ENCODE assay signal across 16 mouse cellular contexts in the genomic region with DNA sequence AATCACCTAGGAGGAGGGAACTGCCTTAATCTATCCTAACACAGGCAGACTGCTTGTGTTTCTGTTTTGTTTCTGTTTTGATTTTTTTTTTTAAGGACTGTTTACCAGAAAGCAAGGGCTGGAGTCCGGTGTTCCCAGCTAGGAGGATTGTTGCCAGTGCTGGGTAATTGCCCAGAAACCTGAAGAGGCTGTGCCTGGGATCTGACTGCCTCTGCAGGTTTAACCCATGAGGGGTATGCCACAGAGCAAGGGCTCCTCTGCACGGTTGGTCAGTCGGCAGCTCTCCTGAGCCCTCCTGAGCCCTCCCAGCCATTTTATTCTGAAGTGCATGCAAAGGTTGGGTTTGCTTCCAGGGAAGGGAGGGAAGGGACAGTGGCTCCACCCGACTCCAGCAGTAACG. TPM values are rescaled to one million over a fixed set of nuclear protein-coding genes. Genes with fewer than 3 reads are reported as not detected.
A peak's percentile ranks its signal among the peaks of the same experiment; 100 is the strongest.
DNase-seq lines count a peak whose midpoint lies in the region; ATAC-seq and TF ChIP-seq lines count a peak whose summit lies in the region.
"Had no signal": no experiment of that assay in that cellular context is flagged by ENCODE, and none has a peak within 500 bp of the region (broad histone marks: within the 10 kb centered on the region; RNA-seq: fewer than 3 reads in every experiment).

No protein-coding gene starts in this region.

- peak overlapping the region; percentile 63 for H3K27ac ChIP-seq in kidney, embryonic 15.5 days
- no peak overlapping the region for H3K27ac ChIP-seq in kidney, adult 2 months (ENCODE audit: insufficient read depth, low read depth, low read length)
- H3K27ac ChIP-seq in embryonic facial prominence, embryonic 12.5 days: 0 out of 2 replicates have a peak overlapping the region, but pooled peaks have one; percentile 41
- H3K27ac ChIP-seq: heart, embryonic 13.5 days; liver, embryonic 15.5 days; neural tube, embryonic 12.5 days had no signal

- peaks cover 23% of the 10 kb centered on the region for H3K36me3 ChIP-seq in kidney, embryonic 15.5 days
- H3K36me3 ChIP-seq in kidney, adult 2 months (ENCODE audit: control insufficient read depth, insufficient read depth, low read length): no peaks in the 10 kb centered on the region
- peaks cover 11% of the 10 kb centered on the region for H3K36me3 ChIP-seq in embryonic facial prominence, embryonic 12.5 days

- peaks cover 63% of the 10 kb centered on the region for H3K4me1 ChIP-seq in kidney, embryonic 15.5 days
- no peaks in the 10 kb centered on the region; the same call in 1 of the 2 replicates for H3K4me1 ChIP-seq in kidney, adult 2 months (ENCODE audit: control insufficient read depth, insufficient read depth, low read length)
- peaks cover 23% of the 10 kb centered on the region for H3K4me1 ChIP-seq in embryonic facial prominence, embryonic 12.5 days

- H3K9me3 ChIP-seq in kidney, embryonic 15.5 days (replicated peaks): no peaks in the 10 kb centered on the region
- H3K9me3 ChIP-seq in embryonic facial prominence, embryonic 12.5 days: no peaks in the 10 kb centered on the region
- H3K9me3 ChIP-seq: heart, embryonic 13.5 days; liver, embryonic 15.5 days; neural tube, embryonic 12.5 days had no signal

- H3K4me2 ChIP-seq in kidney, embryonic 15.5 days: 0 out of 2 replicates have a peak overlapping the region, but pooled peaks have one; percentile 2
- no peak overlapping the region for H3K4me2 ChIP-seq in embryonic facial prominence, embryonic 12.5 days (replicated peaks)
- H3K4me2 ChIP-seq: heart, embryonic 13.5 days; liver, embryonic 15.5 days; neural tube, embryonic 12.5 days had no signal

- DNase-seq in adrenal gland, postnatal 14 days: peak; percentile 26
- no peak for DNase-seq in adrenal gland, adult (ENCODE audit: inconsistent age in 2 of 2, low spot score in 1 of 2)
- DNase-seq in kidney, adult 2 months: no peak
- DNase-seq in cerebellum, adult 11 months: peak; percentile 50
- DNase-seq in frontal cortex, postnatal 25 days (ENCODE audit: low spot score in 2 of 2): no peak
- no peak for DNase-seq in heart, adult 9 months (ENCODE audit: low spot score in 2 of 2)
- DNase-seq: right cerebral cortex, postnatal 14 days had no signal

- TF ChIP-seq POLR2A in kidney, adult 2 months (IDR thresholded peaks at IDR 0.05; ENCODE audit: low read depth, low read length): no peak

- TF ChIP-seq CTCF in kidney, adult 2 months (conservative IDR thresholded peaks at IDR 0.05; ENCODE audit: insufficient read depth, insufficient read length, low read depth, low read length): no peak

- H3K4me3 ChIP-seq in kidney, embryonic 15.5 days (replicated peaks): no peak overlapping the region
- H3K4me3 ChIP-seq in kidney, adult 2 months (ENCODE audit: insufficient read depth, low read depth, low read length): no peak overlapping the region
- no peak overlapping the region for H3K4me3 ChIP-seq in embryonic facial prominence, embryonic 12.5 days
- H3K4me3 ChIP-seq: heart, embryonic 13.5 days; liver, embryonic 15.5 days; neural tube, embryonic 12.5 days had no signal

- peak; percentile 35; the same call in 1 of the 2 replicates for ATAC-seq in kidney, embryonic 15.5 days (replicated peaks; ENCODE audit: low FRiP score)
- ATAC-seq in embryonic facial prominence, embryonic 12.5 days (ENCODE audit: insufficient number of reproducible peaks, insufficient read depth, low FRiP score, low TSS enrichment): no peak
- ATAC-seq: inflammation-experienced regulatory T-cells, adult 6 months had no signal

- WGBS in kidney, embryonic 15.5 days: 40% methylated on average over 5 of the region's 5 CpGs
- WGBS in kidney, adult 2 months: 38% methylated on average over 5 of the region's 5 CpGs
- WGBS in embryonic facial prominence, embryonic 12.5 days: 30% methylated on average over 5 of the region's 5 CpGs

- H3K9ac ChIP-seq in kidney, embryonic 15.5 days: no peak overlapping the region
- no peak overlapping the region for H3K9ac ChIP-seq in embryonic facial prominence, embryonic 12.5 days
- H3K9ac ChIP-seq: heart, embryonic 13.5 days; liver, embryonic 15.5 days; neural tube, embryonic 12.5 days had no signal

- no peaks in the 10 kb centered on the region for H3K27me3 ChIP-seq in kidney, embryonic 15.5 days
- no peaks in the 10 kb centered on the region for H3K27me3 ChIP-seq in kidney, adult 2 months (replicated peaks; ENCODE audit: control insufficient read depth, insufficient read depth, low read length)
- H3K27me3 ChIP-seq in embryonic facial prominence, embryonic 12.5 days: no peaks in the 10 kb centered on the region
- H3K27me3 ChIP-seq: heart, embryonic 13.5 days; liver, embryonic 15.5 days; neural tube, embryonic 12.5 days had no signal

RNA-seq across cellular contexts. Expression of a gene that starts 40.8 kb away (rescaled TPM):
- total RNA-seq in adrenal gland, postnatal 14 days (2021): not detected in 2 replicates
- polyA plus RNA-seq in kidney, embryonic 15.5 days (2015; fragmentation: Nextera tagmentation; extraction: Ambion mirVana): 7.2 and 8.0 TPM in 2 replicates
- 1.0 and 2.5 TPM in 2 replicates for polyA plus RNA-seq in kidney, adult 2 months (2012; rRNA removed)
- polyA plus RNA-seq in embryonic facial prominence, embryonic 12.5 days (2016; fragmentation: Nextera tagmentation; extraction: Ambion mirVana): 6.2 and 12.7 TPM in 2 replicates
- total RNA-seq: layer of hippocampus, adult 8-10 months; left cerebral cortex, postnatal 36 days; megakaryocyte progenitor cell, adult 5-6 weeks had no signal
- polyA plus RNA-seq: inflammation-experienced regulatory T-cells, adult 6 months had no signal

Comparison
In these comparisons a context has a peak if more than half of its experiments do, and no peak if none do; other contexts are left out.
1. DNase-seq: peak in adrenal gland, postnatal 14 days (single experiment) and cerebellum, adult 11 months (single experiment); none in adrenal gland, adult (0 of 2), kidney, adult 2 months (single experiment), frontal cortex, postnatal 25 days (0 of 2) and heart, adult 9 months (0 of 2).